ENCODE assay signal across 21 mouse cellular contexts in the genomic region with DNA sequence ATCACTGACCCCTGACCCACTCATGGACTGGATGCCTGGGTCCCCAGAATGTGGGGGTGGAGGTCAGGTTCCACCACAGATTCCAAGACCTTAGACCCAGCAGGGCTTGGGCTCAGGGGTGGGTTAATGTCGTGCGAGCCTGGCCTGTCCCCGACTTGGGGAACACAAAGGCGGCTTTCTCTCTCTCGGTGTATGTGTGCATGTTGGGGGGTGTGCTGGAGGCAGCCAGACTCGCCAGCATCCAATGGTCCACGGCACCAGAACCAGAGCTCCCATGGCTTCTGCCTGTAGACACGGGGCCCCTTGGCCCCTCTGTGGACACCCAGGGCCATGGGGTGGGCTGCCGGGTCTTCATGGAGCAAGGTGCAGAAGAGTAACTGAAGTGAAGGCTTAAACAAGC. TPM values are rescaled to one million over a fixed set of nuclear protein-coding genes. Genes with fewer than 3 reads are reported as not detected.
DNase-seq lines count a peak whose midpoint lies in the region; ATAC-seq and TF ChIP-seq lines count a peak whose summit lies in the region.
"Had no signal": no experiment of that assay in that cellular context is flagged by ENCODE, and none has a peak within 500 bp of the region (broad histone marks: within the 10 kb centered on the region; RNA-seq: fewer than 3 reads in every experiment).

No protein-coding gene starts in this region.

- H3K4me1 ChIP-seq in forebrain, embryonic 16.5 days (replicated peaks; ENCODE audit: control insufficient read depth, insufficient read depth, low read length): peaks cover 65% of the 10 kb centered on the region
- H3K4me1 ChIP-seq in midbrain, embryonic 11.5 days (ENCODE audit: control insufficient read depth, insufficient read depth, low read length): peaks cover 29% of the 10 kb centered on the region
- H3K4me1 ChIP-seq in neural tube, embryonic 15.5 days: peaks cover 70% of the 10 kb centered on the region

- peak overlapping the region; percentile 38 for H3K4me3 ChIP-seq in left cerebral cortex, adult 2 months
- peak overlapping the region; percentile 39 for H3K4me3 ChIP-seq in forebrain, embryonic 16.5 days (replicated peaks; ENCODE audit: low read length)
- no peak overlapping the region for H3K4me3 ChIP-seq in midbrain, embryonic 11.5 days (ENCODE audit: low read depth, low read length)
- H3K4me3 ChIP-seq in neural tube, embryonic 15.5 days (replicated peaks): peak overlapping the region; percentile 33; the same call in 1 of the 2 replicates

- peak overlapping the region; percentile 61 for H3K9ac ChIP-seq in forebrain, embryonic 16.5 days (replicated peaks; ENCODE audit: low read depth, low read length)
- peak overlapping the region; percentile 51 for H3K9ac ChIP-seq in midbrain, embryonic 11.5 days (ENCODE audit: low read length)
- H3K9ac ChIP-seq in neural tube, embryonic 15.5 days (replicated peaks): peak overlapping the region; percentile 43

- ATAC-seq in forebrain, embryonic 16.5 days: no peak
- no peak for ATAC-seq in midbrain, embryonic 11.5 days (ENCODE audit: low FRiP score)
- ATAC-seq in neural tube, embryonic 15.5 days (ENCODE audit: low FRiP score): no peak
- ATAC-seq in megakaryocyte, adult 5-6 weeks (ENCODE audit: poor library complexity, severe bottlenecking): no peak
- ATAC-seq: intestine, postnatal 0 days had no signal

- H3K4me2 ChIP-seq in forebrain, embryonic 16.5 days (ENCODE audit: low read length): peak overlapping the region; percentile 67
- no peak overlapping the region for H3K4me2 ChIP-seq in midbrain, embryonic 11.5 days
- H3K4me2 ChIP-seq in neural tube, embryonic 15.5 days: peak overlapping the region; percentile 77
- H3K4me2 ChIP-seq: liver, embryonic 11.5 days had no signal

- no peaks in the 10 kb centered on the region for H3K9me3 ChIP-seq in forebrain, embryonic 16.5 days (ENCODE audit: control insufficient read depth, low read length)
- no peaks in the 10 kb centered on the region for H3K9me3 ChIP-seq in midbrain, embryonic 11.5 days (ENCODE audit: control insufficient read depth, low read length)
- no peaks in the 10 kb centered on the region for H3K9me3 ChIP-seq in neural tube, embryonic 15.5 days (replicated peaks)

- intact Hi-C loops in left cerebral cortex, adult 2 months (cut with DNase I): no loop called here

- no peak for DNase-seq in left cerebral cortex, adult 2 months (ENCODE audit: extremely low spot score in 1 of 2, low spot score in 2 of 2)
- no peak for DNase-seq in left cerebral cortex, adult 8-10 months (ENCODE audit: low spot score in 2 of 2)
- DNase-seq in midbrain, embryonic 11.5 days (ENCODE audit: low spot score, missing footprints): peak; percentile 51
- DNase-seq in heart, adult 8-10 months (ENCODE audit: low spot score): no peak
- no peak for DNase-seq in right cerebral cortex, adult 2 months (ENCODE audit: low spot score in 2 of 2)
- DNase-seq: adrenal gland, postnatal 10 days; cerebellum, postnatal 36 days; kidney, postnatal 36 days; right cerebral cortex, postnatal 14 days; thymus, adult 18-20 months had no signal

- H3K27ac ChIP-seq in left cerebral cortex, adult 2 months: peak overlapping the region; percentile 92
- H3K27ac ChIP-seq in forebrain, embryonic 16.5 days (ENCODE audit: low read length): no peak overlapping the region; the same call in 1 of the 2 replicates
- H3K27ac ChIP-seq in midbrain, embryonic 11.5 days (ENCODE audit: low read depth, low read length): no peak overlapping the region
- H3K27ac ChIP-seq in neural tube, embryonic 15.5 days (replicated peaks): peak overlapping the region; percentile 75

- TF ChIP-seq CTCF in left cerebral cortex, adult 2 months (IDR thresholded peaks at IDR 0.05): no peak

- WGBS in forebrain, embryonic 16.5 days: 66% methylated on average over 9 of the region's 9 CpGs
- 89% methylated on average over 9 of the region's 9 CpGs for WGBS in midbrain, embryonic 11.5 days
- 77% methylated on average over 9 of the region's 9 CpGs for WGBS in neural tube, embryonic 15.5 days

- no peaks in the 10 kb centered on the region for H3K27me3 ChIP-seq in forebrain, embryonic 16.5 days (replicated peaks; ENCODE audit: control insufficient read depth, insufficient read depth, low read length)
- peaks cover 7% of the 10 kb centered on the region for H3K27me3 ChIP-seq in midbrain, embryonic 11.5 days (ENCODE audit: control insufficient read depth, insufficient read depth, low read length)
- no peaks in the 10 kb centered on the region for H3K27me3 ChIP-seq in neural tube, embryonic 15.5 days (replicated peaks)

- 0 out of 2 replicates have a peak, but pooled peaks cover 2% of the 10 kb centered on the region for H3K36me3 ChIP-seq in forebrain, embryonic 16.5 days (ENCODE audit: control insufficient read depth, insufficient read depth)
- no peaks in the 10 kb centered on the region for H3K36me3 ChIP-seq in midbrain, embryonic 11.5 days (ENCODE audit: control insufficient read depth, insufficient read depth, low read length)
- H3K36me3 ChIP-seq in neural tube, embryonic 15.5 days: 0 out of 2 replicates have a peak, but pooled peaks cover 6% of the 10 kb centered on the region
- H3K36me3 ChIP-seq: G1E had no signal

RNA-seq across cellular contexts. Expression of a gene that starts 3.7 kb away (rescaled TPM):
- total RNA-seq in left cerebral cortex, adult 2 months (2021): 100 to 1,000 TPM; 213 to 219 TPM
- 100 to 1,000 TPM; 215 to 253 (median 239) TPM for total RNA-seq in left cerebral cortex, adult 8-10 months (2022)
- 67.8 and 86.8 TPM in 2 replicates for polyA plus RNA-seq in forebrain, embryonic 16.5 days (2015; fragmentation: Nextera tagmentation; extraction: Ambion mirVana)
- polyA plus RNA-seq in midbrain, embryonic 11.5 days (2014; fragmentation: Nextera tagmentation; extraction: Ambion mirVana): 6.6 and 6.7 TPM in 2 replicates
- polyA plus RNA-seq in neural tube, embryonic 15.5 days (2015; fragmentation: Nextera tagmentation; extraction: Ambion mirVana): 67.2 and 90.6 TPM in 2 replicates
- total RNA-seq in heart, adult 8-10 months (2022): 10 to 100 TPM; 16.6 to 22.0 (median 18.7) TPM
- total RNA-seq in megakaryocyte, adult 5-6 weeks (2015): not detected in 2 replicates
- total RNA-seq in megakaryocyte, adult 5-6 weeks (2017): not detected in 2 replicates
- total RNA-seq: G1E; megakaryocyte-erythroid progenitor cell, adult 5-6 weeks had no signal

RNA-seq across cellular contexts. Expression of a gene that starts 21.3 kb away (rescaled TPM):
- 10 to 100 TPM; 45.9 to 46.0 TPM for total RNA-seq in left cerebral cortex, adult 2 months (2021)
- total RNA-seq in left cerebral cortex, adult 8-10 months (2022): 10 to 100 TPM; 42.8 to 45.4 (median 44.1) TPM
- polyA plus RNA-seq in forebrain, embryonic 16.5 days (2015; fragmentation: Nextera tagmentation; extraction: Ambion mirVana): 267 and 282 TPM in 2 replicates
- polyA plus RNA-seq in midbrain, embryonic 11.5 days (2014; fragmentation: Nextera tagmentation; extraction: Ambion mirVana): 83.8 and 83.9 TPM in 2 replicates
- polyA plus RNA-seq in neural tube, embryonic 15.5 days (2015; fragmentation: Nextera tagmentation; extraction: Ambion mirVana): 215 and 282 TPM in 2 replicates
- total RNA-seq in heart, adult 8-10 months (2022): 10 to 100 TPM; 15.1 to 17.1 (median 15.6) TPM
- total RNA-seq in megakaryocyte, adult 5-6 weeks (2015): 0.69 TPM in 1 of 2 replicates, not detected in the other
- total RNA-seq in megakaryocyte, adult 5-6 weeks (2017): 0.40 TPM in 1 of 2 replicates, not detected in the other

RNA-seq across cellular contexts. Expression of a gene that starts 23.2 kb away (rescaled TPM):
- total RNA-seq in left cerebral cortex, adult 2 months (2021): 1 to 10 TPM; 1.0 to 1.1 TPM
- 1 to 10 TPM in 2 of 4 experiments, under 1 TPM in 2; 0.72 to 4.6 (median 2.1) TPM for total RNA-seq in left cerebral cortex, adult 8-10 months (2022)
- 2.1 and 2.3 TPM in 2 replicates for polyA plus RNA-seq in forebrain, embryonic 16.5 days (2015; fragmentation: Nextera tagmentation; extraction: Ambion mirVana)
- 0.86 and 1.4 TPM in 2 replicates for polyA plus RNA-seq in midbrain, embryonic 11.5 days (2014; fragmentation: Nextera tagmentation; extraction: Ambion mirVana)
- polyA plus RNA-seq in neural tube, embryonic 15.5 days (2015; fragmentation: Nextera tagmentation; extraction: Ambion mirVana): 1.7 and 4.6 TPM in 2 replicates
- 1 to 10 TPM; 1.7 to 9.2 (median 2.6) TPM for total RNA-seq in heart, adult 8-10 months (2022)
- total RNA-seq in megakaryocyte, adult 5-6 weeks (2015): 100 and 110 TPM in 2 replicates
- 96.3 and 124 TPM in 2 replicates for total RNA-seq in megakaryocyte, adult 5-6 weeks (2017)

RNA-seq across cellular contexts. Expression of a gene that starts 26.8 kb away (rescaled TPM):
- total RNA-seq in left cerebral cortex, adult 2 months (2021): not detected
- total RNA-seq in left cerebral cortex, adult 8-10 months (2022): not detected
- 1.2 and 1.9 TPM in 2 replicates for polyA plus RNA-seq in forebrain, embryonic 16.5 days (2015; fragmentation: Nextera tagmentation; extraction: Ambion mirVana)
- 0.55 and 0.59 TPM in 2 replicates for polyA plus RNA-seq in midbrain, embryonic 11.5 days (2014; fragmentation: Nextera tagmentation; extraction: Ambion mirVana)
- 0.98 and 1.2 TPM in 2 replicates for polyA plus RNA-seq in neural tube, embryonic 15.5 days (2015; fragmentation: Nextera tagmentation; extraction: Ambion mirVana)
- total RNA-seq in heart, adult 8-10 months (2022): not detected
- total RNA-seq in megakaryocyte, adult 5-6 weeks (2015): not detected in 2 replicates
- not detected in 2 replicates for total RNA-seq in megakaryocyte, adult 5-6 weeks (2017)
- total RNA-seq: adrenal gland, postnatal 10 days; gastrocnemius, postnatal 4 days; left cerebral cortex, postnatal 14 days; megakaryocyte-erythroid progenitor cell, adult 5-6 weeks had no signal
- polyA plus RNA-seq: G1E; liver, embryonic 11.5 days had no signal

RNA-seq across cellular contexts. Expression of a gene that starts 33.4 kb away (rescaled TPM):
- under 1 TPM in 1 of 2 experiments, not detected in 1; 0.77 TPM for total RNA-seq in left cerebral cortex, adult 2 months (2021)
- under 1 TPM in 1 of 4 experiments, not detected in 3; 0.21 TPM for total RNA-seq in left cerebral cortex, adult 8-10 months (2022)
- polyA plus RNA-seq in forebrain, embryonic 16.5 days (2015; fragmentation: Nextera tagmentation; extraction: Ambion mirVana): not detected in 2 replicates
- not detected in 2 replicates for polyA plus RNA-seq in midbrain, embryonic 11.5 days (2014; fragmentation: Nextera tagmentation; extraction: Ambion mirVana)
- not detected in 2 replicates for polyA plus RNA-seq in neural tube, embryonic 15.5 days (2015; fragmentation: Nextera tagmentation; extraction: Ambion mirVana)
- under 1 TPM in 1 of 4 experiments, not detected in 3; 0.32 TPM for total RNA-seq in heart, adult 8-10 months (2022)
- 0.74 and 1.8 TPM in 2 replicates for total RNA-seq in megakaryocyte, adult 5-6 weeks (2015)
- 0.66 and 0.94 TPM in 2 replicates for total RNA-seq in megakaryocyte, adult 5-6 weeks (2017)
- total RNA-seq: megakaryocyte-erythroid progenitor cell, adult 5-6 weeks had no signal
- polyA plus RNA-seq: heart, postnatal 0 days; intestine, postnatal 0 days; liver, embryonic 11.5 days; lung, embryonic 16.5 days had no signal

Comparison
In these comparisons a context has a peak if more than half of its experiments do, and no peak if none do; other contexts are left out.
1. H3K27ac ChIP-seq: peak in left cerebral cortex, adult 2 months (single experiment) and neural tube, embryonic 15.5 days (single experiment); none in forebrain, embryonic 16.5 days (single experiment) and midbrain, embryonic 11.5 days (single experiment).
2. RNA of a gene that starts 3.7 kb away (total RNA-seq): 215 to 253 TPM in left cerebral cortex, adult 8-10 months, 213 to 219 TPM in left cerebral cortex, adult 2 months and 16.6 to 22.0 TPM in heart, adult 8-10 months; not detected in megakaryocyte, adult 5-6 weeks; every median in the first group is over 10 times any median in the second.
3. RNA of a gene that starts 21.3 kb away (total RNA-seq): 45.9 to 46.0 TPM in left cerebral cortex, adult 2 months, 42.8 to 45.4 TPM in left cerebral cortex, adult 8-10 months and 15.1 to 17.1 TPM in heart, adult 8-10 months; 0.40 to 0.69 TPM in megakaryocyte, adult 5-6 weeks; every median in the first group is over 4 times any median in the second.
4. RNA of a gene that starts 23.2 kb away (total RNA-seq): 96.3 to 124 TPM in megakaryocyte, adult 5-6 weeks; 0.72 to 4.6 TPM in left cerebral cortex, adult 8-10 months, 1.7 to 9.2 TPM in heart, adult 8-10 months and 1.0 to 1.1 TPM in left cerebral cortex, adult 2 months; every median in the first group is over 4 times any median in the second.
5. Peak in every context shown above with its lines, with median percentiles within 50 percentile points of each other: H3K9ac ChIP-seq.